Mouse (Mus musculus) testis, postnatal 10 days (tissue): ENCODE measurements around the gene Ttc5.
"Not testable (repeated sequence)": the region's sequence is repeated elsewhere in the genome, so short reads cannot be mapped to it uniquely, and the experiment has no call there.

ENCODE experiments used
- DNase-seq: peaks from one replicate; pipeline ENCODE4 v3.0.0; 2021; ENCODE audit warnings: low spot score

The Ttc5 gene

GRCm38 (mm10) chr14:50785251-50785637 is at the start of gene Ttc5:
Gene Ttc5, minus strand, starts transcription at chr14:50785519.
- DNase-seq: peak; percentile 93

- DNase-seq: no peak
Observed at GRCm38 (mm10) chr14:50834435-50834834, 49.1 kb upstream of the Ttc5 start.

- DNase-seq: no peak
Observed at GRCm38 (mm10) chr14:50833964-50834363, 48.6 kb upstream of the Ttc5 start.

- DNase-seq: no peak
Observed at GRCm38 (mm10) chr14:50829878-50830277, 44.6 kb upstream of the Ttc5 start.

- DNase-seq: no peak
Observed at GRCm38 (mm10) chr14:50826579-50826978, 41.3 kb upstream of the Ttc5 start.

- DNase-seq: no peak
Observed at GRCm38 (mm10) chr14:50824219-50824618, 38.9 kb upstream of the Ttc5 start.

GRCm38 (mm10) chr14:50823240-50823639 is 37.9 kb upstream of the Ttc5 start:
- DNase-seq: no peak

GRCm38 (mm10) chr14:50813060-50813459 is 27.7 kb upstream of the Ttc5 start:
- DNase-seq: no peak

- peak; percentile 94 for DNase-seq
Observed at GRCm38 (mm10) chr14:50807487-50808072, 22.3 kb upstream of the Ttc5 start, which contains the start of the genes Ccnb1ip1 and Parp2. Gene Ccnb1ip1, minus strand, starts transcription at chr14:50807732. Gene Parp2, plus strand, starts transcription at chr14:50807841.

- not testable (repeated sequence) for DNase-seq
Observed at GRCm38 (mm10) chr14:50806469-50806868, 21.1 kb upstream of the Ttc5 start.

GRCm38 (mm10) chr14:50804683-50805082 is 19.4 kb upstream of the Ttc5 start:
- no peak for DNase-seq

- no peak for DNase-seq
Observed at GRCm38 (mm10) chr14:50802843-50803562, 17.7 kb upstream of the Ttc5 start.

- DNase-seq: no peak
Observed at GRCm38 (mm10) chr14:50802441-50802840, 17.1 kb upstream of the Ttc5 start.

GRCm38 (mm10) chr14:50799502-50800259 is 14.4 kb upstream of the Ttc5 start:
- DNase-seq: no peak

GRCm38 (mm10) chr14:50798512-50798911 is 13.2 kb upstream of the Ttc5 start:
- no peak for DNase-seq

- DNase-seq: no peak
Observed at GRCm38 (mm10) chr14:50796464-50796863, 11.1 kb upstream of the Ttc5 start.

GRCm38 (mm10) chr14:50795965-50796364 is 10.6 kb upstream of the Ttc5 start:
- no peak for DNase-seq

- DNase-seq: no peak
Observed at GRCm38 (mm10) chr14:50795261-50795935, 10.1 kb upstream of the Ttc5 start.

- no peak for DNase-seq
Observed at GRCm38 (mm10) chr14:50788157-50788556, 2.8 kb upstream of the Ttc5 start.

- DNase-seq: no peak
Observed at GRCm38 (mm10) chr14:50784391-50785250, 698 bp downstream of the Ttc5 start.

GRCm38 (mm10) chr14:50782166-50782565 is 3.2 kb downstream of the Ttc5 start:
- no peak for DNase-seq
